Mouse (Mus musculus): Measurements from ENCODE around the gene Atrnl1. TPM values are rescaled to one million over a fixed set of nuclear protein-coding genes. Genes with fewer than 3 reads are reported as not detected.

Gene Atrnl1
- polyA plus RNA-seq, 1 experiment from 2014 or later, result 5.1 TPM

DNA sequence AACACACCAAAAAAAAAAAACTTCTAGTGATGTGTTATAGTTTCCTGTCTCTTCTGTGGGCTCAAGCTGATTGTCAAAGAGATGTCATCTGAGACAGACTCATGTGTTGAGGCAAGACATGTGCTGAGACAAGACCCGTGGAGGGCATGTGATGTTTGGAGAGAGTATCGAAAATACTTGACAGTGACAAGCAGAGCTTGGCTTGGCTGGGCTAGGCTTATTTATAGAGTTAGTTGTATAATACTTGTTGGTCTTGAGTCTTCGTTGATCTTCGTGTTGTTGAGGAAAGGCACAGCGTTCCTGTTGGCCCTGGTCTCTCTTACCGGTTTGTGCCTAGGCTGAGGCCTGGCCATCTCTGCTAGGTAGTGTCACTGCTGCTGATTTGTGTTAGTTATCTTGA is 469.3 kb downstream of the Atrnl1 start:
- Histone ChIP-seq H3K9ac (no peak overlapping the region), H3K4me2 (no peak overlapping the region), H3K36me3 (0 out of 2 replicates have a peak, but pooled peaks cover 3% of the 10 kb centered on the region), H3K4me1 (replicated peaks) (no peaks in the 10 kb centered on the region), H3K27ac (ENCODE audit: poor library complexity, severe bottlenecking) (no peak overlapping the region), H3K27me3 (replicated peaks) (no peaks in the 10 kb centered on the region), H3K9me3 (replicated peaks) (no peaks in the 10 kb centered on the region), H3K4me3 (no peak overlapping the region)
- no peak for ATAC-seq (ENCODE audit: insufficient number of reproducible peaks, low FRiP score)
- 86% methylated on average over 6 of the region's 6 CpGs for WGBS

GRCm38 (mm10) chr19:58082751-58083150 is 471.9 kb downstream of the Atrnl1 start:
- ATAC-seq (ENCODE audit: insufficient number of reproducible peaks, low FRiP score), result no peak
- H3K36me3 ChIP-seq, result 0 out of 2 replicates have a peak, but pooled peaks cover 7% of the 10 kb centered on the region
- no peak overlapping the region for H3K4me3 ChIP-seq
- H3K4me1 ChIP-seq (replicated peaks), result no peaks in the 10 kb centered on the region
- no peak overlapping the region for H3K27ac ChIP-seq (ENCODE audit: poor library complexity, severe bottlenecking)
- H3K9me3 ChIP-seq (replicated peaks), result peaks cover 8% of the 10 kb centered on the region; the same call in 1 of the 2 replicates
- no peak overlapping the region for H3K9ac ChIP-seq
- H3K4me2 ChIP-seq, result no peak overlapping the region
- no peaks in the 10 kb centered on the region for H3K27me3 ChIP-seq (replicated peaks)
- 97% methylated on average over 19 of the region's 19 CpGs for WGBS

DNA sequence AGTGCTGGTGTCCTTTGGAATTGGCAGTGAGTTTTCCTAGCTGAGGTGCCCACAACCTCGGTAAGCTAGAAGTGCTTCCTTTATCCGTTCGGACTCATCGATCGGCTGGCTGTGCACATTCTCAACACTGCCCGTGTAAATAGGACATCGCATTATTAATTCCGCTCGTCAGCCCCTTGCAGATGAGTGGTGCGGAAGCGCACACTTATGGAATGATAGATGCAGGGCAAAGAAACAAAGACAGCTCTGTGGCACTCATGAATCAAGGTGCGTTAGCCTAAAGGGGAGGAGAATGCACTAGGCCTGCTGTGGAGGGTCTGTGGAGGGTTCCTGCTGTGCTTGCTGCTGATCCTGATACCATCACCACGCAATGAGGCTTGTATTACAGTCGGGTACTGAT is 474.0 kb downstream of the Atrnl1 start:
- ATAC-seq (ENCODE audit: insufficient number of reproducible peaks, low FRiP score), result no peak
- H3K36me3 ChIP-seq, result 0 out of 2 replicates have a peak, but pooled peaks cover 7% of the 10 kb centered on the region
- H3K27ac ChIP-seq (ENCODE audit: poor library complexity, severe bottlenecking), result no peak overlapping the region
- WGBS, result 86% methylated on average over 14 of the region's 14 CpGs
- H3K9ac ChIP-seq, result no peak overlapping the region
- no peak overlapping the region for H3K4me3 ChIP-seq
- no peaks in the 10 kb centered on the region; the same call in 1 of the 2 replicates for H3K4me1 ChIP-seq (replicated peaks)
- H3K9me3 ChIP-seq (replicated peaks), result peaks cover 8% of the 10 kb centered on the region; the same call in 1 of the 2 replicates
- no peak overlapping the region for H3K4me2 ChIP-seq
- no peaks in the 10 kb centered on the region for H3K27me3 ChIP-seq (replicated peaks)

- 0 out of 2 replicates have a peak, but pooled peaks cover 7% of the 10 kb centered on the region for H3K36me3 ChIP-seq
- no peak for ATAC-seq (ENCODE audit: insufficient number of reproducible peaks, low FRiP score)
- H3K9ac ChIP-seq, result no peak overlapping the region
- WGBS, result 85% methylated on average over 8 of the region's 8 CpGs
- no peak overlapping the region for H3K27ac ChIP-seq (ENCODE audit: poor library complexity, severe bottlenecking)
- no peak overlapping the region for H3K4me3 ChIP-seq
- H3K4me2 ChIP-seq, result no peak overlapping the region
- H3K4me1 ChIP-seq (replicated peaks), result no peaks in the 10 kb centered on the region; the same call in 1 of the 2 replicates
- H3K9me3 ChIP-seq (replicated peaks), result peaks cover 8% of the 10 kb centered on the region; the same call in 1 of the 2 replicates
- H3K27me3 ChIP-seq (replicated peaks), result no peaks in the 10 kb centered on the region
Measured at GRCm38 (mm10) chr19:58086734-58087133, 475.9 kb downstream of the Atrnl1 start.

DNA sequence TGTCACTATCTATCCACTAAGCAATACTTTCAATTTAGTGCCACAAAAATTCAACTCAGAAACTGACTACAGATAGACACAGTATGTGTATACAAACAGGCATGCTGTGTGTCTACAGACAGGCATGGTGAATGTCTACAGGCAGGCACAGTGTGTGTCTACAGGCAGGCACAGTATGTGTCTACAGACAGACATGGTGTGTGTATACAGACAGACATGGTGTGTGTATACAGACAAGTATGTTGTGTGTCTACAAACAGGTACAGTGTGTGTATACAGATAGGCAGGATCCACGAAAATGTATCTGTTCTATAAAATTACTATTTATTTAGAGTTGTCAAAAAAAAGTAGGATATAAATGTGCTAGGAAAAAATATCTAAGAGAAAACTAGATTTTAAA is 477.1 kb downstream of the Atrnl1 start:
- Histone ChIP-seq H3K27me3 (replicated peaks) (no peaks in the 10 kb centered on the region), H3K9me3 (replicated peaks) (peaks cover 8% of the 10 kb centered on the region; the same call in 1 of the 2 replicates), H3K9ac (no peak overlapping the region), H3K4me2 (no peak overlapping the region), H3K36me3 (0 out of 2 replicates have a peak, but pooled peaks cover 5% of the 10 kb centered on the region), H3K27ac (ENCODE audit: poor library complexity, severe bottlenecking) (no peak overlapping the region), H3K4me1 (replicated peaks) (no peaks in the 10 kb centered on the region; the same call in 1 of the 2 replicates), H3K4me3 (no peak overlapping the region)
- no peak for ATAC-seq (ENCODE audit: insufficient number of reproducible peaks, low FRiP score)
- 70% methylated on average over 1 of the region's 1 CpGs for WGBS

- H3K36me3 ChIP-seq, result 0 out of 2 replicates have a peak, but pooled peaks cover 5% of the 10 kb centered on the region
- ATAC-seq (ENCODE audit: insufficient number of reproducible peaks, low FRiP score), result 0 out of 2 replicates have a peak, but pooled peaks have one; percentile 18
- no peaks in the 10 kb centered on the region; the same call in 1 of the 2 replicates for H3K4me1 ChIP-seq (replicated peaks)
- no peaks in the 10 kb centered on the region for H3K27me3 ChIP-seq (replicated peaks)
- H3K27ac ChIP-seq (ENCODE audit: poor library complexity, severe bottlenecking), result no peak overlapping the region
- peaks cover 8% of the 10 kb centered on the region; the same call in 1 of the 2 replicates for H3K9me3 ChIP-seq (replicated peaks)
- WGBS, result 40% methylated on average over 7 of the region's 7 CpGs
- H3K9ac ChIP-seq, result no peak overlapping the region
- no peak overlapping the region for H3K4me2 ChIP-seq
- H3K4me3 ChIP-seq, result no peak overlapping the region
Measured at GRCm38 (mm10) chr19:58088433-58088832, 477.6 kb downstream of the Atrnl1 start.

GRCm38 (mm10) chr19:58091911-58092310 is 481.1 kb downstream of the Atrnl1 start:
- peaks cover 2% of the 10 kb centered on the region; the same call in 1 of the 2 replicates for H3K9me3 ChIP-seq (replicated peaks)
- H3K4me2 ChIP-seq, result no peak overlapping the region
- H3K27me3 ChIP-seq (replicated peaks), result no peaks in the 10 kb centered on the region
- WGBS, result 92% methylated on average over 16 of the region's 16 CpGs
- 0 out of 2 replicates have a peak, but pooled peaks cover 1% of the 10 kb centered on the region for H3K36me3 ChIP-seq
- H3K27ac ChIP-seq (ENCODE audit: poor library complexity, severe bottlenecking), result no peak overlapping the region
- H3K4me3 ChIP-seq, result no peak overlapping the region
- no peak for ATAC-seq (ENCODE audit: insufficient number of reproducible peaks, low FRiP score)
- no peak overlapping the region for H3K9ac ChIP-seq
- no peaks in the 10 kb centered on the region; the same call in 1 of the 2 replicates for H3K4me1 ChIP-seq (replicated peaks)

DNA sequence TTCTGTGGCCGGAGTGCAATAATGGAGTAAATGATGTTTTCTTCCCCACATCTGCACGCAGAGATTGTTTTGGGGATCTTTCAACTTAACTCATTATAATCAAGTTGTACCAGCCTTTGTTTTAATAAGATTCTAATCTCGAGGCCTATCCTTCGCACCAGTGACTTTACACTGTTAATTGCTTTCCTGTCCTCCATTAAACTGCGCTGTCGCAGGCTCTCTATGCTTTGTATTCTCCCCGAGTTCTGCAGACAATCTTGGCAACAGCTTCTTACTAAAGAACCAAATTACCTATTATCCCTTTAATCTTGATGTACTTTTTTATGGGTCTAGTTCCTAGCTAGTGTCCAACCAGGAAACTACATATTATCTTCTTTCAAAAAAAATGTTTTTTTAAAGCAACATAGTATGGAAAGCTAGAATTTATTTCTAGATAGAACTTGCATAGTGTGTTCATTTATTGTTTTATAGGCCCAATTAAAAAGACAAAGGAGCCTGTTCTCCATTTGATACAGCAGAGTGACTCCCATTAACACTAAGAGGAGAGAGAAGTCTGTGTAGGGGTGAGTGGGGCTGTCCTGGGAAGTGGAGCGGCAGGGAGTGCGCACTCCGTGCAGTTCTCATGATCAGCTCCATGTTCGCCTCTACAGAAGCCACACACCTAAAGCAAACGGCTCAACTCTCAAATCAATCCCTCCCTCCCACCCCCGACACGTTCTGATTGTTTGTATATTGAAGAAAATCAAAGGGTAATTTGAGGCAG is 484.1 kb downstream of the Atrnl1 start:
- no peak overlapping the region for H3K4me3 ChIP-seq
- no peaks in the 10 kb centered on the region for H3K36me3 ChIP-seq
- no peak overlapping the region for H3K4me2 ChIP-seq
- ATAC-seq (ENCODE audit: insufficient number of reproducible peaks, low FRiP score), result no peak
- 60% methylated on average over 14 of the region's 14 CpGs for WGBS
- no peaks in the 10 kb centered on the region; the same call in 1 of the 2 replicates for H3K4me1 ChIP-seq (replicated peaks)
- no peak overlapping the region for H3K9ac ChIP-seq
- no peaks in the 10 kb centered on the region for H3K27me3 ChIP-seq (replicated peaks)
- no peak overlapping the region for H3K27ac ChIP-seq (ENCODE audit: poor library complexity, severe bottlenecking)
- H3K9me3 ChIP-seq (replicated peaks), result peaks cover 4% of the 10 kb centered on the region; the same call in 1 of the 2 replicates

DNA sequence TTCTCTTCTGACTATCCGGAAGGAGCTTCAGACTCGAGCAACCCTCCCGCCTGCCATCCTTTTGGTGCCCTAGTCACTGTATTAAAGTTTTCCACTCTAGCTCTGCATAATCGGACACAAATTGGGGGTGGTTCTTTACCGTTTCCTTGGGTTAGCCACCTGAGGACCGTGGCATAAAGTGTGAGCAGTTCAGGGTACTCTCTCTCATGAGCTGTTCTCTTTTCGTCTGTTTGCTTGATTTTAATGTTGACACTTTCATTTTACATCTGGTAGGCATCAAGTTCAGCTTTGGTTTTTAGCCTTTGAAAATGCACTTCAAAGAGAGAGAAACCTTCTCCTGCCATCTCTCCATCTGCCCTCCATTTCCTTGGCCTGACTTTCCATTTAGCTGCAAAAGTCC is 484.9 kb downstream of the Atrnl1 start:
- 71% methylated on average over 7 of the region's 7 CpGs for WGBS
- ATAC-seq (ENCODE audit: insufficient number of reproducible peaks, low FRiP score), result no peak
- Histone ChIP-seq H3K9me3 (replicated peaks) (peaks cover 9% of the 10 kb centered on the region; the same call in 1 of the 2 replicates), H3K27ac (ENCODE audit: poor library complexity, severe bottlenecking) (no peak overlapping the region), H3K9ac (no peak overlapping the region), H3K4me2 (no peak overlapping the region), H3K36me3 (no peaks in the 10 kb centered on the region), H3K4me1 (replicated peaks) (no peaks in the 10 kb centered on the region; the same call in 1 of the 2 replicates), H3K27me3 (replicated peaks) (no peaks in the 10 kb centered on the region), H3K4me3 (no peak overlapping the region)

- H3K9me3 ChIP-seq (replicated peaks), result peaks cover 9% of the 10 kb centered on the region; the same call in 1 of the 2 replicates
- 85% methylated on average over 2 of the region's 2 CpGs for WGBS
- no peak overlapping the region for H3K4me2 ChIP-seq
- H3K4me1 ChIP-seq (replicated peaks), result no peaks in the 10 kb centered on the region; the same call in 1 of the 2 replicates
- no peak overlapping the region for H3K4me3 ChIP-seq
- ATAC-seq (ENCODE audit: insufficient number of reproducible peaks, low FRiP score), result no peak
- H3K9ac ChIP-seq, result no peak overlapping the region
- no peaks in the 10 kb centered on the region for H3K36me3 ChIP-seq
- no peak overlapping the region for H3K27ac ChIP-seq (ENCODE audit: poor library complexity, severe bottlenecking)
- H3K27me3 ChIP-seq (replicated peaks), result no peaks in the 10 kb centered on the region
Measured at GRCm38 (mm10) chr19:58097195-58097594, 486.4 kb downstream of the Atrnl1 start.

- ATAC-seq (ENCODE audit: insufficient number of reproducible peaks, low FRiP score), result no peak
- 63% methylated on average over 5 of the region's 5 CpGs for WGBS
- H3K9ac ChIP-seq, result no peak overlapping the region
Measured at GRCm38 (mm10) chr19:58099539-58099938, 488.7 kb downstream of the Atrnl1 start.

More at GRCm38 (mm10) chr19:58099539-58099938, 488.7 kb downstream of the Atrnl1 start:
- H3K4me3 ChIP-seq, result no peak overlapping the region
- no peak overlapping the region for H3K27ac ChIP-seq (ENCODE audit: poor library complexity, severe bottlenecking)
- H3K4me2 ChIP-seq, result no peak overlapping the region
- H3K36me3 ChIP-seq, result no peaks in the 10 kb centered on the region
- H3K9me3 ChIP-seq (replicated peaks), result peaks cover 9% of the 10 kb centered on the region; the same call in 1 of the 2 replicates
- peaks cover 3% of the 10 kb centered on the region for H3K4me1 ChIP-seq (replicated peaks)
- no peaks in the 10 kb centered on the region for H3K27me3 ChIP-seq (replicated peaks)
